Mouse (Mus musculus): ENCODE data around the gene Drap1.

GRCm38 (mm10) chr19:5410641-5411040, 14.1 kb downstream of the Drap1 start:
- TF ChIP-seq CTCF (IDR thresholded peaks at IDR 0.05; ENCODE audit: low read depth) (no peak), EP300 (IDR thresholded peaks at IDR 0.05; ENCODE audit: low read depth) (no peak)
